Mouse (Mus musculus) A20 (cell line): ENCODE results near the gene Tspan14.

Source experiments
- DNase-seq: peaks from one replicate; pipeline ENCODE4 v3.0.0-alpha.2; 2011; ENCODE audit warnings: low read depth, low spot score

Gene Tspan14

GRCm38 (mm10) chr14:40966392-40966861 is at the start of gene Tspan14:
Gene Tspan14, minus strand, starts transcription at chr14:40966807.
- DNase-seq: no peak

DNA sequence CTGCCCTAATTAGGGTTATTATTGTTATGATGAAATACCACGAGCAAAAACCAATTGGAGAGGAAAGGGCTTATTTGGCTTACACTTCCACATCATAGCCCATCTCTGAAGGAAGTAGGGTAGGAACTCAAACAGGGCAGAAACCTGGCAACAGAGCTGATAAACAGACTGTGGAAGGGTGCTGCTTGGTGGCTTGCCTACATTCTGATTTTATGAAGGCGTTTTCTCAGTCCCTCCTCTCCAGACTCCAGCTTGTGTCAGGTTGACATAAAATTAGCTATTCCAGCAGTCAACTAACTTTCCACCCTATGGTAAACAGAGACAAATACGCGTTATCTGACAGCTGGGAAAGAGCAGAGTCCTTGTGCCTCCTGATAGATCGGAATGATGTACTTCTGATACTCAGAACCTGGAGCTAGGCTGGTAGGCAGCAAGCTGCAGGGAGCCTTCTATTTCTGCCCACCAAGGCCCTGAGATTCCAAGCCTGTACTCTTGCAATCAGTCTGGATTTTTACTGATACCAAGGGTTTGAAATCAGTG is 48.2 kb upstream of the Tspan14 start:
- no peak for DNase-seq

GRCm38 (mm10) chr14:41013630-41014613 is 47.3 kb upstream of the Tspan14 start, which contains the start of gene Fam213a:
Gene Fam213a, minus strand, starts transcription at chr14:41013788.
- DNase-seq: peak; percentile 90

- DNase-seq: peak; percentile 17
Observed at GRCm38 (mm10) chr14:41013143-41013542, 46.5 kb upstream of the Tspan14 start.

DNA sequence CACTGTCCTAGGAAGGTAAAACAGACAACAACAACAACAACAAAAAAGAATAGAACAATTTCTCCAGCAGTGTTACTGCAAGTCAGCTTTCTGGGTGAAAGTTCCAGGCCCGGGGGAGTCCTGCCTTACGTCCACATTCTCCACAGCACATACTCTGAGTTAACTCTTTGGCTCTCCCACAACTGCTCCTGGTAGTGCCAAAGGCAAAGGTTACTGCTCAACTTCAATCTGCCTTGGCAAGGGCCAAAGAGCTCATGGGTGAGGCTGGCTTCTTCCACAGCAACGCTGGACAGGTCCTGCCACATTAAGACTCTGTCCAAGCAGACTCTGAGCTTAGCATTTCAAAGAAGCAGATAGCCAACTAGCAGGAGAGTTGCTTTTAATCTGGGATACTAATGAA is 45.3 kb upstream of the Tspan14 start:
- no peak for DNase-seq

- no peak for DNase-seq
Observed at GRCm38 (mm10) chr14:41008138-41008537, 41.5 kb upstream of the Tspan14 start.

DNA sequence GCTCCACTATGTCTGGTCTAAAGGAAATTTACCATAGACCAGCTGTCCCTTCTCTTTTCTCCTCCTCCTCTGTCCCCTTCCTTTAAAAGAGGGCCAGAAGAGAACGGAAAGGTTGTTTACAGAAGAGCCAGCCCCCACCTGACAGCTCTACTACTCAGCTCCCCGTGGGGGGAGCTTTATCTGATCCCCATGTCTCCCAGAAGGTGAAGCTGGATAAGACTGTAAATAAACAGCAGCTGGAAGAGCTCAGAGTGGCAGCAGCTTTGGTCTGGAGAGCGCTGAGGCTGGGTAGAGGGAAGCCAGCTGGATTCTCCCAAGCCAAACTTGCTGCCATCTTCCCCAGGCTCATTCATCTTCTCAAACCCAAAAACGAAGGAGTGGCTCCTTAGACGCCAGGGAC is 41.0 kb upstream of the Tspan14 start:
- DNase-seq: no peak

DNA sequence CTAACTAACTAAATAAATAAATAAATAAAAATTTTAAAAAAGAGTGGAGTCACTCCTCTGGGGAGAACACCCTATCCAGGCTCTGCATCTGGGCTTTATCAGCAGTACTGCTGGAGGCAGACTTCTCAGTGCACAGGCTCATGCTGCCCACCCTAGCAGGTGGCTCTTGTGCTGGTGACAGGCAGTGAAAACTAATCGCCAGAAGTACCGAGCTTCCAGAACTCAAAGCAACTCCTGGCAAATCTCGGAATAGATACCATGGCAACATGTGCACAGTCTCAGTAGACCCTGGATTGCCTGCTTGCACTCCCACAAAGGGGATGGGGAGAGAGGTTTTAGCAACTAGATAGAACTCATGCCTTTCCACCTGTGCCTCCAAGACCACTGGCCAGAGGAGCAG is 40.3 kb upstream of the Tspan14 start:
- no peak for DNase-seq

- DNase-seq: no peak
Observed at GRCm38 (mm10) chr14:41006263-41006662, 39.7 kb upstream of the Tspan14 start.

GRCm38 (mm10) chr14:41005716-41006115 is 39.1 kb upstream of the Tspan14 start:
- no peak for DNase-seq

- DNase-seq: no peak
Observed at GRCm38 (mm10) chr14:41004201-41005141, 37.9 kb upstream of the Tspan14 start.

GRCm38 (mm10) chr14:41001576-41001975 is 35.0 kb upstream of the Tspan14 start:
- DNase-seq: no peak

- DNase-seq: no peak
Observed at GRCm38 (mm10) chr14:41000801-41001200, 34.2 kb upstream of the Tspan14 start.

DNA sequence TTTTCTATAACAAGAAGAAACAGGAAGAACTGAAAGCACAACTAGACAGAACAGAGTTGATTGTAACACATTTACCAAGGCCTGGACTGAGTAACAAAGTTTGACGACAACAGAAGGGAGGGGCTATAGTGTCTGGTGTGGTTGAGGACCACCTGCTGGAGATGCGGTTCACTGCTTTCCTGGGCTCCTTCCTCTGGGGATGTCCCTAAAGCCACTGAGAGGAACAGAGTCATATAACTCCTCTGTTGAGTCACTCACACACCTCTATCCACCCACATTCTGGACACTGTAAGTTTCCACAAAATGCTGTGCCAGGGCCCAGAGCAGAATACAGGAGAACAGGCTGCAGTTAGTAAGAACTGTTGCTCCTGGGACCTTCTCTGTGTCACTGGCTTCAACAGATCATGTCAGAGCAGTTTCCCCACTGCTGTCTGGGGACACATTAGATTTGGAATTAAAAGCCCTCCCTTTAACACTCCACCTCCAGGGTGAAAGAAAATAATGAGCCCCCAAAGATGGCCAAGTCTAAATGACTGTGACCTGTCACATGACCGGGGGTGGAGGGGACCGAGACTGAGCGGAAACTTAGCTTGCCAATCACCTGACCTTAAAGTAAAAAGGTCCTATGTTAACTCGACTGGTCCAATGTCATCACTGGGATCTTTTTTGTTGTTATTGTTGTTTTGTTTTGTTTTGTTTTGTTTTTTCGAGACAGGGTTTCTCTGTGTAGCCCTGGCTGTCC is 33.5 kb upstream of the Tspan14 start:
- DNase-seq: peak; percentile 92

DNA sequence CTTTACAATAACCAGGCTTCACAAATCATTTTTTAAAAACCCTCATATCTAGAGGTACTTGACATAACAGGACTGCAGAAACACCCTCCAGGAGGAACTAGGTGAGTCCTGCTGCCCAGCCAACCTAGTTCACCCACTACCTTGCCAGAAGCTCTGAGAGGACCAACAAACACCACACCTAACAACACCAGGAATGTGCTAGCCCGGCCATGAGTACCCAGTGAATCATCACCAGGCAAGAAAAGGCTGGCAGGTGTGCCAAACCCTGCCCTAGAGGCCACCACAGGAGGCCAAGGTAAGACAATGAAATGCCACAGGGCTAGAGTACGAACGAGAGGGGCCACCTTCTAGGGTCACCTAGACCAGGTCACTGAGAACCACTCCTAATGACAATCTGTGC is 29.6 kb upstream of the Tspan14 start:
- no peak for DNase-seq

DNA sequence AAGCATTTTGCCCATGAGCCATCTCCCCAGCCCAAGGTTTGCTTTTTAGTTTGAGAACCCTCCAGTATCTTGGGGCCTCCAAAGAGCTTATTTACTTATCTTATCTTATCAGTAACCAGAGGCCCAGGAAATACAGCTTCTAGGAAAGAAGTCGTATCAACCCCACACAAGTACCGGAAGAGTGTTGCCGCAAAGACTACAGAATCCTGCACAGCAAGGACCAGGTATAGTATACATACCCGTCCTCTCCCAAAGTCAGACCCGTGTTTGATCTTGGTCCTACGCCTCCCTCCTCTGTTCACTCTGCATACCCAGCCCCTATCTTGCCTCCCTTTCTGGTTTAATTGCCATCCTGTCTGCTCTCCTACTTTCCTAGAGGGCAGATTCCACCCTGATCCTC is 25.9 kb upstream of the Tspan14 start:
- no peak for DNase-seq

- DNase-seq: no peak
Observed at GRCm38 (mm10) chr14:40988780-40989179, 22.2 kb upstream of the Tspan14 start.

DNA sequence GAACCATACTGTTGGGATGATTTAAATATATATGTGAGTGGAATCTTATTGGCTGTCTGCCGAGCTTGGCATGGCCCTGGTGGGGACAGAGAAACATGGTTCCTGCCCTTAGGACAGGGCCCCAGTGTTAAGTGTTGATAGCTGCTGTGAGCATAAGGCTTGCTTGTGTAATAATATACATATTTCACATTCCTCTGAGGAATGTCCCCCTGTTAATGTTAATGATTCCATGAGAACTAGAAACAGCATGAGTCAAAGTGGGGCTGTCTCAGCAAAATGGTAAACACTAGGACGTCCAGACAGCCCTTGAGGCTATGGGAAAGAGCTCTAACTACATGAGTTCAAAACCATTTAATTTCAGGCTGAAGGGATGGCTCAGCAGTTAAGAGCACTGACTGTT is 20.6 kb upstream of the Tspan14 start:
- DNase-seq: no peak

GRCm38 (mm10) chr14:40985635-40986034 is 19.0 kb upstream of the Tspan14 start:
- no peak for DNase-seq

- no peak for DNase-seq
Observed at GRCm38 (mm10) chr14:40979723-40980122, 13.1 kb upstream of the Tspan14 start.

GRCm38 (mm10) chr14:40979002-40979401 is 12.4 kb upstream of the Tspan14 start:
- peak; percentile 55 for DNase-seq
